Mouse (Mus musculus) liver, postnatal 0 days (tissue): ENCODE data around the gene Sez6l. TPM values are rescaled to one million over a fixed set of nuclear protein-coding genes. Genes with fewer than 3 reads are reported as not detected.
A peak's percentile ranks its signal among the peaks of the same experiment; 100 is the strongest.

Experiments used
- ATAC-seq: fragments of 200-750 bp; cut with Nextera tagmentation; 2 replicates; pipeline ENCODE4 v1.8.0; 2017; ENCODE audit warnings: mild to moderate bottlenecking, moderate library complexity
- DNase-seq: peaks from one replicate; pipeline ENCODE4 v3.0.0-alpha.2; 2016
- H3K27ac ChIP-seq: fragments of 300-500 bp; sonication (generic); 2 replicates; pipeline ENCODE4 v1.5.1; 2014; ENCODE audit warnings: antibody characterized with exemption, moderate library complexity, mild to moderate bottlenecking, low read depth
- H3K27me3 ChIP-seq: fragments of 300-500 bp; sonication (generic); 2 replicates; pipeline ENCODE4 v1.6.1; 2014; ENCODE audit warnings: low read length, control low read depth, mixed read lengths; ENCODE audit not compliant: insufficient read depth
- H3K36me3 ChIP-seq: fragments of 300-500 bp; sonication (generic); replicated peaks from 2 replicates; pipeline ENCODE4 v1.6.1; 2014; ENCODE audit warnings: mild to moderate bottlenecking, control low read depth, low read length, moderate library complexity, mixed read lengths; ENCODE audit not compliant: insufficient read depth
- H3K4me1 ChIP-seq: fragments of 300-500 bp; sonication (generic); 2 replicates; pipeline ENCODE4 v1.6.1; 2014; ENCODE audit warnings: antibody characterized with exemption, mild to moderate bottlenecking, control low read depth; ENCODE audit not compliant: insufficient read depth
- H3K4me2 ChIP-seq: fragments of 300-500 bp; sonication (generic); 2 replicates; pipeline ENCODE4 v1.6.1; 2014; ENCODE audit warnings: low read depth, mild to moderate bottlenecking, low read length, moderate library complexity, mixed read lengths
- H3K4me3 ChIP-seq: fragments of 300-500 bp; sonication (generic); 2 replicates; pipeline ENCODE4 v1.5.1; 2014; ENCODE audit warnings: low read depth, low read length
- H3K9ac ChIP-seq: fragments of 300-500 bp; sonication (generic); replicated peaks from 2 replicates; pipeline ENCODE4 v1.6.1; 2014; ENCODE audit warnings: mild to moderate bottlenecking, moderate library complexity
- H3K9me3 ChIP-seq: fragments of 300-500 bp; sonication (generic); 2 replicates; pipeline ENCODE4 v1.6.1; 2016; ENCODE audit warnings: mild to moderate bottlenecking, control low read depth, low read length, mixed read lengths
- CTCF ChIP-seq: sonication (generic); IDR thresholded peaks from 2 replicates; pipeline ENCODE4 v1.5.1; 2016; ENCODE audit warnings: antibody characterized with exemption, low read depth
- EP300 ChIP-seq: IDR thresholded peaks from 2 replicates; pipeline ENCODE4 v1.6.1; 2016; ENCODE audit warnings: antibody characterized with exemption, low read depth, mild to moderate bottlenecking
- WGBS: fragments of 180-500 bp; shearing (Covaris S2); extraction: QIAGEN DNeasy Blood & Tissue Kit; methylation state at CpG from one replicate; pipeline ENCODE4 v1.1.7; 2014; ENCODE audit not compliant: insufficient replicate concordance; 5-methylcytosine and 5-hydroxymethylcytosine counted together
- polyA plus RNA-seq: library from polyadenylated mRNA; unstranded; fragments of >200 nt; fragmentation: Nextera tagmentation; extraction: Ambion mirVana; gene quantifications from 2 replicates; pipeline ENCODE4 v1.2.1, GENCODE M21; 2015

The Sez6l gene
- polyA plus RNA-seq, 1 experiment from 2014 or later: not detected

DNA sequence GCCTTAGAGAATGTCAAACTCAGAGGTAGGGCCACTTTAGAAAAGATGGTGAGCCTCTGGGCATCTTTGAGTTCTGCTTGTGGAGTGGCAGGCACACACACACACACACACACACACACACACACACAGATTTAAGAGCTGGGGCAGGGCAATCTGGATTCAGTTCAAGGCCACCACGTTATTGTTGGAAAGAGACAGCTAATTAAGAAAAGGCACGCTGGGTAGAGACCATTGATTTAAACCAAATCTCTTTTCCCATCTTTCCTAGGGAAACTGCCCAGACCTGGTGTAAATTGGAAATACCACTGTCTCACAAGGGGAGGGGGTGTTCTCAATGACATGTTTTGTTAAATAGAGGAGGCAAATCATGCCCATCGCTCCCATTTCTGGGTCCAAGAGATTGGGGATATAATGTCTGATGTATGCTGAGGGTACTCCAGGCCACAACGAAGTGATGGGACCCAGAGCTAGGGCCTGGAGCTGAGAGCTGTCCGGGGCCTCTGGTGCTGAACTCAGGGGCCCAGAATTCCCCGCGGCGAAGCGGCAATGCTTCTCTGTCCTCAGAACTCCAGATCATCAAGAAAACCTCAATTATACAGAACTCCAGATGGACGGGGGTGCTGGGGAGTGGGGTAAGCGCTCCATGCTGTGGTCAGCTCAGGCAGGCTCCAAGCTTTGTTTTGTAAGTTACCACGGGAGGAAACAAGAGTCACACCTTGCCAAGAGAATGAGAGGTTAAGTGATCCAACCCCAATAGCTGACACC, 1.7 kb downstream of the Sez6l start:
- no peak for DNase-seq
- no peak for TF ChIP-seq CTCF
- no peak for TF ChIP-seq EP300
- Histone ChIP-seq H3K27me3 (peaks cover 48% of the 10 kb centered on the region), H3K36me3 (no peaks in the 10 kb centered on the region), H3K4me1 (no peaks in the 10 kb centered on the region), H3K4me2 (no peak overlapping the region), H3K9me3 (no peaks in the 10 kb centered on the region), H3K9ac (no peak overlapping the region), H3K4me3 (no peak overlapping the region), H3K27ac (no peak overlapping the region)
- ATAC-seq: no peak
- 7% methylated on average over 12 of the region's 12 CpGs for WGBS

- H3K4me1 ChIP-seq: no peaks in the 10 kb centered on the region
- H3K4me2 ChIP-seq: no peak overlapping the region
- DNase-seq (no peak), ATAC-seq (no peak)
- no peak overlapping the region for H3K9ac ChIP-seq
- no peaks in the 10 kb centered on the region for H3K9me3 ChIP-seq
- H3K4me3 ChIP-seq: no peak overlapping the region
- H3K27me3 ChIP-seq: peaks cover 48% of the 10 kb centered on the region
- 13% methylated on average over 8 of the region's 8 CpGs for WGBS
- peak; percentile 64 for TF ChIP-seq CTCF
- no peak for TF ChIP-seq EP300
- no peaks in the 10 kb centered on the region for H3K36me3 ChIP-seq
- no peak overlapping the region for H3K27ac ChIP-seq
These were observed 3.1 kb downstream of the Sez6l start for GRCm38 (mm10) chr5:112573916-112574315.

GRCm38 (mm10) chr5:112572217-112572616, 4.8 kb downstream of the Sez6l start:
- Histone ChIP-seq H3K27ac (no peak overlapping the region), H3K4me1 (no peaks in the 10 kb centered on the region), H3K9ac (no peak overlapping the region), H3K4me3 (no peak overlapping the region), H3K36me3 (no peaks in the 10 kb centered on the region), H3K9me3 (no peaks in the 10 kb centered on the region), H3K27me3 (peaks cover 32% of the 10 kb centered on the region), H3K4me2 (no peak overlapping the region)
- DNase-seq (no peak), ATAC-seq (no peak)
- no peak for TF ChIP-seq CTCF
- TF ChIP-seq EP300: no peak
- 50% methylated on average over 2 of the region's 2 CpGs for WGBS

GRCm38 (mm10) chr5:112565489-112565888, 11.5 kb downstream of the Sez6l start:
- Histone ChIP-seq H3K27me3 (no peaks in the 10 kb centered on the region), H3K4me3 (no peak overlapping the region), H3K4me1 (no peaks in the 10 kb centered on the region), H3K36me3 (no peaks in the 10 kb centered on the region), H3K9ac (no peak overlapping the region), H3K27ac (no peak overlapping the region), H3K9me3 (no peaks in the 10 kb centered on the region), H3K4me2 (no peak overlapping the region)
- TF ChIP-seq CTCF: no peak
- ATAC-seq (no peak), DNase-seq (no peak)
- WGBS: 62% methylated on average over 8 of the region's 8 CpGs

DNA sequence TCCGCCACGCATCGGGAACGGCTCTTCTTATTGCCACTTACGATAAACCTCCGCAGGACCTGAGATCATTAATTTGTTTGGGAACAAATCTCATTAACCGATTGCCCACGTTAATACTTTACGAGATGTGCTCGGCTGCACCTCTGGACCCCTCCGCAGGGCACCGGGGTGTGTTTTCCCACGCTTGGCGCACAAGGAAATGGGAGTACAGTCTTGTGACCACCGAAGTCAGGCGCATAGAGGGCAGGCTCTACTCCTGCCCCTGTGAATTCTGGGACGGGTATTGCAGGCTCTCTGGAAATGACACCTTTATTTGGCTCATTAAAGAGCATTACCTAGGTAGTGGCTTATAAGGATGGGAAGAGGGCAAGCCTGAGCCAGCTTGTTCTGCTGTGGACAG, 11.9 kb downstream of the Sez6l start:
- no peak overlapping the region for H3K9ac ChIP-seq
- whole genome bisulfite sequencing: 88% methylated on average over 17 of the region's 17 CpGs
- H3K4me3 ChIP-seq: no peak overlapping the region
- no peak overlapping the region for H3K27ac ChIP-seq
- TF ChIP-seq CTCF: no peak
- no peak for TF ChIP-seq EP300
- ATAC-seq (no peak), DNase-seq (no peak)
- H3K4me1 ChIP-seq: no peaks in the 10 kb centered on the region
- no peak overlapping the region for H3K4me2 ChIP-seq
- no peaks in the 10 kb centered on the region for H3K27me3 ChIP-seq
- no peaks in the 10 kb centered on the region for H3K36me3 ChIP-seq
- H3K9me3 ChIP-seq: no peaks in the 10 kb centered on the region

DNA sequence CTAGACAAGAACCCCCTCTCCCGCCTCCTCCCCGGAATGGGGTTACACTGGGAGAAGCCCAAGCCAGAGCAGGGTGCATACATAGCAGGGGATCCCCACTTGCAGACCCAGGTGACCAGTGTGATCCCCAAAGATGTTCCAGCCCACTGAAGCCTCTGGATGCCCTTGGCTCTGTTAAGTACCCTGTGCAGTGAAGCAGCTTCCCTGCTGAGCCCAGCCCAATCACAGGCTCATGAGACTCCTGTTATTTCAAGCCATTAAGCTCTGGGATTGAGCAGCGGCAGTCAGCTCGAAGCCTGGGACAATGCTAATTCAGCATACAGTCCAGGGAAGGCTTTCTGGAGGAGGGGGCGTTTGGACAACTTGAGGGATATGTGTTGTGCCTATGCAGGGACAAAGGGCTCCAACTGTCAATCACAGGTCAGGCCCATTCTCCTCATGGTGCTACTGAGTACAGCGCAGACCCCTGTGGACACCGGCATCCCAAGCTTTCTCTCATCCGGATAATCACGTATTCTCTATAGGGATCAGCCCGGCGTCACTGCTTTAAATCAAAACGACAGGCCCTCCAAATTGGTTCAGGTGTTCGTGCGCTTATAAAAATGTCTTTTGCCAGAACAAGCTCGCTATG, 16.0 kb downstream of the Sez6l start:
- Histone ChIP-seq H3K9me3 (no peaks in the 10 kb centered on the region), H3K36me3 (no peaks in the 10 kb centered on the region), H3K27ac (no peak overlapping the region), H3K9ac (no peak overlapping the region), H3K4me2 (no peak overlapping the region), H3K4me3 (no peak overlapping the region), H3K4me1 (no peaks in the 10 kb centered on the region), H3K27me3 (no peaks in the 10 kb centered on the region)
- DNase-seq: no peak
- 69% methylated on average over 15 of the region's 15 CpGs for WGBS
- TF ChIP-seq EP300: no peak
- TF ChIP-seq CTCF: no peak
- no peak for ATAC-seq
